Mouse (Mus musculus) kidney, embryonic 14.5 days (tissue): ENCODE measurements at regions not wholly inside any gene's neighbourhood (a gene's known extent, or its start where the extent isn't known, plus 50 kb on each side); places are given as distances from the start of the nearest gene placed in this dataset.

Experiments used
- ATAC-seq: fragments of 200-750 bp; cut with Nextera tagmentation; 2 replicates; pipeline ENCODE4 v1.8.0; 2017; ENCODE audit warnings: moderate number of reproducible peaks, mild to moderate bottlenecking, moderate TSS enrichment, moderate library complexity; ENCODE audit not compliant: low FRiP score, low TSS enrichment
- H3K27ac ChIP-seq: fragments of 300-500 bp; sonication (generic); 2 replicates; pipeline ENCODE4 v1.5.1; 2014; ENCODE audit warnings: low read depth, mild to moderate bottlenecking, low read length, moderate library complexity, mixed read lengths
- H3K27me3 ChIP-seq: fragments of 300-500 bp; sonication (generic); 2 replicates; pipeline ENCODE4 v1.6.1; 2014; ENCODE audit warnings: mild to moderate bottlenecking, low read length; ENCODE audit not compliant: control insufficient read depth, insufficient read depth
- H3K36me3 ChIP-seq: fragments of 300-500 bp; sonication (generic); 2 replicates; pipeline ENCODE4 v1.6.1; 2014; ENCODE audit warnings: low read length, mixed read lengths; ENCODE audit not compliant: control insufficient read depth, insufficient read depth
- H3K4me1 ChIP-seq: fragments of 300-500 bp; sonication (generic); 2 replicates; pipeline ENCODE4 v1.6.1; 2014; ENCODE audit warnings: low read length, mixed read lengths; ENCODE audit not compliant: control insufficient read depth, insufficient read depth
- H3K4me2 ChIP-seq: fragments of 300-500 bp; sonication (generic); replicated peaks from 2 replicates; pipeline ENCODE4 v1.6.1; 2014; ENCODE audit warnings: low read depth, mild to moderate bottlenecking, low read length
- H3K4me3 ChIP-seq: fragments of 300-500 bp; sonication (generic); 2 replicates; pipeline ENCODE4 v1.5.1; 2014; ENCODE audit warnings: mild to moderate bottlenecking, low read length
- H3K9ac ChIP-seq: fragments of 300-500 bp; sonication (generic); 2 replicates; pipeline ENCODE4 v1.6.1; 2014; ENCODE audit warnings: low read depth, mild to moderate bottlenecking, low read length, moderate library complexity
- H3K9me3 ChIP-seq: fragments of 300-500 bp; sonication (generic); 2 replicates; pipeline ENCODE4 v1.6.1; 2016; ENCODE audit warnings: low read length; ENCODE audit not compliant: control insufficient read depth
- WGBS: fragments of 180-500 bp; shearing (Covaris S2); extraction: QIAGEN DNeasy Blood & Tissue Kit; methylation state at CpG from one replicate; pipeline ENCODE4 v1.1.7; 2014; 5-methylcytosine and 5-hydroxymethylcytosine counted together

- ATAC-seq, result 0 out of 2 replicates have a peak, but pooled peaks have one; percentile 66
These were observed 268.7 kb downstream of the Cd47 start for GRCm38 (mm10) chr16:50069033-50069432.

GRCm38 (mm10) chr16:50070728-50071127 lies 270.4 kb downstream of the Cd47 start:
- Histone ChIP-seq H3K9ac (no peak overlapping the region), H3K27ac (no peak overlapping the region), H3K27me3 (no peaks in the 10 kb centered on the region), H3K4me2 (no peak overlapping the region), H3K4me1 (no peaks in the 10 kb centered on the region), H3K9me3 (no peaks in the 10 kb centered on the region), H3K36me3 (no peaks in the 10 kb centered on the region), H3K4me3 (no peak overlapping the region)
- ATAC-seq, result no peak
- 63% methylated on average over 4 of the region's 4 CpGs for WGBS

More at GRCm38 (mm10) chr16:50069033-50069432, 268.7 kb downstream of the Cd47 start:
- Histone ChIP-seq H3K9ac (no peak overlapping the region), H3K36me3 (no peaks in the 10 kb centered on the region), H3K27ac (no peak overlapping the region), H3K4me2 (no peak overlapping the region), H3K27me3 (no peaks in the 10 kb centered on the region), H3K4me3 (no peak overlapping the region), H3K9me3 (no peaks in the 10 kb centered on the region), H3K4me1 (no peaks in the 10 kb centered on the region)
- 73% methylated on average over 4 of the region's 4 CpGs for WGBS

- no peak overlapping the region for H3K9ac ChIP-seq
- H3K4me1 ChIP-seq, result no peaks in the 10 kb centered on the region
- peak overlapping the region; percentile 26 for H3K4me2 ChIP-seq
- no peaks in the 10 kb centered on the region for H3K36me3 ChIP-seq
- WGBS, result 49% methylated on average over 14 of the region's 14 CpGs
- no peaks in the 10 kb centered on the region for H3K27me3 ChIP-seq
- ATAC-seq, result no peak
- no peak overlapping the region for H3K4me3 ChIP-seq
- no peak overlapping the region for H3K27ac ChIP-seq
- H3K9me3 ChIP-seq, result no peaks in the 10 kb centered on the region
These were observed 272.6 kb downstream of the Cd47 start for GRCm38 (mm10) chr16:50072853-50073360.

GRCm38 (mm10) chr16:50073979-50074378 lies 273.6 kb downstream of the Cd47 start:
- Histone ChIP-seq H3K27ac (no peak overlapping the region), H3K4me2 (no peak overlapping the region), H3K4me3 (no peak overlapping the region), H3K36me3 (no peaks in the 10 kb centered on the region), H3K27me3 (no peaks in the 10 kb centered on the region), H3K4me1 (no peaks in the 10 kb centered on the region), H3K9me3 (no peaks in the 10 kb centered on the region), H3K9ac (no peak overlapping the region)
- WGBS, result 75% methylated on average over 4 of the region's 4 CpGs
- ATAC-seq, result no peak

GRCm38 (mm10) chr16:50075641-50076040 lies 275.3 kb downstream of the Cd47 start:
- no peak overlapping the region for H3K9ac ChIP-seq
- no peak overlapping the region for H3K4me3 ChIP-seq
- H3K36me3 ChIP-seq, result no peaks in the 10 kb centered on the region
- H3K4me1 ChIP-seq, result no peaks in the 10 kb centered on the region
- no peak overlapping the region for H3K27ac ChIP-seq
- H3K27me3 ChIP-seq, result no peaks in the 10 kb centered on the region
- 82% methylated on average over 4 of the region's 4 CpGs for WGBS
- no peaks in the 10 kb centered on the region for H3K9me3 ChIP-seq
- H3K4me2 ChIP-seq, result no peak overlapping the region
- no peak for ATAC-seq

- WGBS, result 69% methylated on average over 1 of the region's 1 CpGs
- ATAC-seq, result no peak
- no peaks in the 10 kb centered on the region for H3K27me3 ChIP-seq
These were observed 281.2 kb downstream of the Cd47 start for GRCm38 (mm10) chr16:50081511-50081910.

GRCm38 (mm10) chr16:50092318-50092717 lies 292.0 kb downstream of the Cd47 start:
- Histone ChIP-seq H3K4me1 (0 out of 2 replicates have a peak, but pooled peaks cover 3% of the 10 kb centered on the region), H3K4me2 (no peak overlapping the region), H3K9ac (no peak overlapping the region), H3K4me3 (no peak overlapping the region), H3K9me3 (no peaks in the 10 kb centered on the region), H3K27me3 (no peaks in the 10 kb centered on the region), H3K27ac (no peak overlapping the region), H3K36me3 (no peaks in the 10 kb centered on the region)
- ATAC-seq, result no peak
- WGBS, result 72% methylated on average over 1 of the region's 1 CpGs

More at GRCm38 (mm10) chr16:50081511-50081910, 281.2 kb downstream of the Cd47 start:
- Histone ChIP-seq H3K36me3 (no peaks in the 10 kb centered on the region), H3K4me3 (no peak overlapping the region), H3K4me1 (no peaks in the 10 kb centered on the region), H3K4me2 (no peak overlapping the region), H3K9me3 (peaks cover 5% of the 10 kb centered on the region; the same call in 1 of the 2 replicates), H3K27ac (no peak overlapping the region), H3K9ac (no peak overlapping the region)

GRCm38 (mm10) chr16:50092780-50093179 lies 292.4 kb downstream of the Cd47 start:
- Histone ChIP-seq H3K9ac (no peak overlapping the region), H3K27me3 (no peaks in the 10 kb centered on the region), H3K4me2 (no peak overlapping the region), H3K36me3 (no peaks in the 10 kb centered on the region), H3K27ac (no peak overlapping the region), H3K4me3 (no peak overlapping the region), H3K4me1 (0 out of 2 replicates have a peak, but pooled peaks cover 3% of the 10 kb centered on the region), H3K9me3 (no peaks in the 10 kb centered on the region)
- ATAC-seq, result no peak
- 62% methylated on average over 3 of the region's 3 CpGs for WGBS

GRCm38 (mm10) chr16:50095858-50096551 lies 295.7 kb downstream of the Cd47 start:
- no peaks in the 10 kb centered on the region for H3K36me3 ChIP-seq
- H3K27ac ChIP-seq, result no peak overlapping the region
- WGBS, result 58% methylated on average over 6 of the region's 6 CpGs
- H3K4me1 ChIP-seq, result 0 out of 2 replicates have a peak, but pooled peaks cover 3% of the 10 kb centered on the region
- no peak overlapping the region for H3K4me2 ChIP-seq
- H3K9ac ChIP-seq, result no peak overlapping the region
- no peak overlapping the region for H3K4me3 ChIP-seq
- H3K27me3 ChIP-seq, result no peaks in the 10 kb centered on the region
- ATAC-seq, result no peak
- H3K9me3 ChIP-seq, result no peaks in the 10 kb centered on the region
